Mouse (Mus musculus): Measurements from ENCODE around the gene Hoxa7.

Hoxa7 gene

GRCm38 (mm10) chr6:52239625-52240388, 18.2 kb upstream of the Hoxa7 start:
- no peak for DNase-seq (ENCODE audit: low read depth, low spot score)

GRCm38 (mm10) chr6:52238976-52239375, 17.3 kb upstream of the Hoxa7 start:
- no peak for DNase-seq (ENCODE audit: low read depth, low spot score)

- no peak for DNase-seq (ENCODE audit: low read depth, low spot score)
These were observed 16.5 kb upstream of the Hoxa7 start for GRCm38 (mm10) chr6:52238155-52238545.

GRCm38 (mm10) chr6:52237346-52238154, 15.9 kb upstream of the Hoxa7 start:
- DNase-seq (ENCODE audit: low read depth, low spot score) = no peak

GRCm38 (mm10) chr6:52236806-52237205, 15.2 kb upstream of the Hoxa7 start:
- DNase-seq (ENCODE audit: low read depth, low spot score) = no peak

- no peak for DNase-seq (ENCODE audit: low read depth, low spot score)
These were observed 14.2 kb upstream of the Hoxa7 start for GRCm38 (mm10) chr6:52235866-52236265.

- no peak for DNase-seq (ENCODE audit: low read depth, low spot score)
These were observed 13.6 kb upstream of the Hoxa7 start for GRCm38 (mm10) chr6:52235267-52235666.

GRCm38 (mm10) chr6:52234428-52235140, 12.9 kb upstream of the Hoxa7 start:
- no peak for DNase-seq (ENCODE audit: low read depth, low spot score)

- no peak for DNase-seq (ENCODE audit: low read depth, low spot score)
These were observed 12.1 kb upstream of the Hoxa7 start for GRCm38 (mm10) chr6:52233546-52234427.

- no peak for DNase-seq (ENCODE audit: low read depth, low spot score)
These were observed 11.4 kb upstream of the Hoxa7 start for GRCm38 (mm10) chr6:52232984-52233545.

- no peak for DNase-seq (ENCODE audit: low read depth, low spot score)
These were observed 10.9 kb upstream of the Hoxa7 start for GRCm38 (mm10) chr6:52232568-52232965.

- DNase-seq (ENCODE audit: low read depth, low spot score) = no peak
These were observed 10.4 kb upstream of the Hoxa7 start for GRCm38 (mm10) chr6:52231885-52232567.

GRCm38 (mm10) chr6:52230516-52231165, 9.0 kb upstream of the Hoxa7 start, which contains the start of gene Hoxa9:
Gene Hoxa9 (minus strand): TSS chr6:52231089.
- peak; percentile 80 for DNase-seq (ENCODE audit: low read depth, low spot score)

- DNase-seq (ENCODE audit: low read depth, low spot score) = no peak
These were observed 8.1 kb upstream of the Hoxa7 start for GRCm38 (mm10) chr6:52229558-52230416.

GRCm38 (mm10) chr6:52228475-52229465, 7.1 kb upstream of the Hoxa7 start:
- no peak for DNase-seq (ENCODE audit: low read depth, low spot score)

- no peak for DNase-seq (ENCODE audit: low read depth, low spot score)
These were observed 6.0 kb upstream of the Hoxa7 start for GRCm38 (mm10) chr6:52227470-52228222.

Measured in mesoderm, embryonic 11.5 days (tissue).